Mouse (Mus musculus) cortical plate, adult 2 months (tissue): ENCODE measurements around the gene Olfr746. TPM values are rescaled to one million over a fixed set of nuclear protein-coding genes. Genes with fewer than 3 reads are reported as not detected.

Source experiments
- H3K27ac ChIP-seq: fragments of 200-500 bp; 2 replicates; pipeline ENCODE4 v1.5.1; 2012; ENCODE audit warnings: low read length, control low read depth, inconsistent platforms; ENCODE audit not compliant: insufficient read depth
- H3K4me1 ChIP-seq: fragments of 200-500 bp; 2 replicates; pipeline ENCODE4 v1.6.1; 2011; ENCODE audit warnings: low read length; ENCODE audit not compliant: control insufficient read depth, insufficient read depth
- H3K4me3 ChIP-seq: fragments of 200-500 bp; 2 replicates; pipeline ENCODE4 v1.5.1; 2011; ENCODE audit warnings: mild to moderate bottlenecking, low read length, control low read depth; ENCODE audit not compliant: insufficient read depth
- CTCF ChIP-seq: fragments of 200-500 bp; IDR thresholded peaks from 2 replicates; pipeline ENCODE4 v1.5.1; 2011; ENCODE audit warnings: mild to moderate bottlenecking, control low read depth, low read length; ENCODE audit not compliant: insufficient read depth; ENCODE audit errors: extremely low read depth
- POLR2A ChIP-seq: fragments of 200-500 bp; IDR thresholded peaks from 2 replicates; pipeline ENCODE4 v1.6.1; 2011; ENCODE audit warnings: mild to moderate bottlenecking, low read length, control low read depth; ENCODE audit not compliant: insufficient read depth; ENCODE audit errors: extremely low read depth
- polyA plus RNA-seq: library from polyadenylated mRNA; depleted of rRNA; stranded (reverse); fragments of >200 nt; gene quantifications from 2 replicates; pipeline ENCODE4 v1.2.3, GENCODE M21; 2012; rRNA removed

Gene Olfr746
- polyA plus RNA-seq: not detected in 2 replicates

DNA sequence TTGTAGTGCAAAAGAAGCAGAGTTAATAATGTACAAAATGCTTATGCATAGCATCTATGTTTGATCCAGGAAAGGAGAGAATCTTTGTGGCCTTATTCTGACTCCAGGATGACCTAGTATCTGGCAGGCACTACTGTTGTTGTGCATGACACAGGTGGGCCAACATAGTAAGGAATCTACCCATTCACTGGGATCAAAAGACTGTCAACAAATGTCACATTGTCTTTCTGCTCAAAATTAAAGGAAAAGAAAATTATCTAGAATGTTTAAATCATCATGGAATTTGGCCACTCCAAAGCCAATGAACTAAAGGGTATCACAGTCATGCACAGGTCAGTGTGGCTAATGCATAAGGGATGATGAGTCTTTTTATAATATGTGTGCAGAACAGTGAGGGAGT, at the start of gene Olfr746:
Olfr746 (plus strand) TSS at position 301 of the 400 bp plus-strand sequence.
- H3K4me1 ChIP-seq: no peaks in the 10 kb centered on the region
- no peak within 1 kb of the TSS for H3K4me3 ChIP-seq
- no peak within 1 kb of the TSS for H3K27ac ChIP-seq
- TF ChIP-seq POLR2A: no peak
- no peak for TF ChIP-seq CTCF

- TF ChIP-seq POLR2A: no peak
- TF ChIP-seq CTCF: no peak
- H3K4me3 ChIP-seq: no peak within 1 kb of the TSS
- H3K4me1 ChIP-seq: no peaks in the 10 kb centered on the region
- no peak within 1 kb of the TSS for H3K27ac ChIP-seq
Measured at GRCm38 (mm10) chr14:50614579-50614978, 32.3 kb upstream of the Olfr746 start, which contains the start of gene Olfr744. Gene Olfr744, plus strand, starts transcription at chr14:50614879.

GRCm38 (mm10) chr14:50639088-50639487, 7.8 kb upstream of the Olfr746 start, which contains the start of gene Olfr745:
Gene Olfr745, plus strand, starts transcription at chr14:50639388.
- no peak within 1 kb of the TSS for H3K27ac ChIP-seq
- H3K4me3 ChIP-seq: no peak within 1 kb of the TSS
- no peaks in the 10 kb centered on the region for H3K4me1 ChIP-seq
- TF ChIP-seq CTCF: no peak

DNA sequence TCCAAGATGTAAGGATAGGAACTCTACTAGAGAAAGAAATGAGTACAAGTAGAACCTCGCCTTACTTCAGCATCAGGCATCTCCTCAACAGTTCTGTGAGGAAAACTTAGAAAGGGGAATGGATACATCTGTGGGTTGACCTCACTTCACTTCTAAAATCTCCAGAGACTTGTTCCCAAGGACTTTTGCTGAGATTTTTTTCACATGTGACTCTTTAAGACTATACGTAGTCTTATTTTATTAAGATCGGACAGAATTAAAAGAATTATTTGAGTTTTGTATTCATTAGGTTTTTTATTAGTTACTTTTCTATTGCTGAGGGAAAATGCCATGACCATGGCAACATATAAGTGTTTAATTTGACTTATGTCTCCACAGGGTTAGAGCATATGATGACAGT, 46.2 kb downstream of the Olfr746 start, which contains the start of gene Olfr747:
Olfr747 (minus strand) TSS at position 101 of the 400 bp plus-strand sequence.
- no peak for TF ChIP-seq POLR2A
- TF ChIP-seq CTCF: no peak
- no peaks in the 10 kb centered on the region for H3K4me1 ChIP-seq
- no peak within 1 kb of the TSS for H3K4me3 ChIP-seq
- no peak within 1 kb of the TSS for H3K27ac ChIP-seq

Other genes starting within 250 kb of the Olfr746 start
- gene Olfr738, start 239.5 kb upstream of the Olfr746 start, polyA plus RNA-seq: not detected in 2 replicates
- not detected in 2 replicates for gene Olfr739, start 228.5 kb upstream of the Olfr746 start, polyA plus RNA-seq
- gene Olfr740, start 201.5 kb upstream of the Olfr746 start, polyA plus RNA-seq: not detected in 2 replicates
- gene Olfr741, start 174.3 kb upstream of the Olfr746 start, polyA plus RNA-seq: not detected in 2 replicates
- not detected in 2 replicates for gene Olfr742, start 143.5 kb upstream of the Olfr746 start, polyA plus RNA-seq
- not detected in 2 replicates for gene Olfr743, start 125.2 kb upstream of the Olfr746 start, polyA plus RNA-seq
- not detected in 2 replicates for gene Olfr744, start 32.2 kb upstream of the Olfr746 start, polyA plus RNA-seq
- gene Olfr745, start 7.7 kb upstream of the Olfr746 start, polyA plus RNA-seq: not detected in 2 replicates
- gene Olfr747, start 46.1 kb downstream of the Olfr746 start, polyA plus RNA-seq: not detected in 2 replicates
- gene Olfr748, start 60.3 kb downstream of the Olfr746 start, polyA plus RNA-seq: not detected in 2 replicates
- not detected in 2 replicates for gene Olfr749, start 98.0 kb downstream of the Olfr746 start, polyA plus RNA-seq
- gene Ttc5, start 138.4 kb downstream of the Olfr746 start, polyA plus RNA-seq: 59.4 and 63.3 TPM in 2 replicates
- gene Ccnb1ip1, start 160.6 kb downstream of the Olfr746 start, polyA plus RNA-seq: not detected in 2 replicates
- gene Parp2, start 160.8 kb downstream of the Olfr746 start, polyA plus RNA-seq: 49.2 and 58.6 TPM in 2 replicates
- gene Tep1, start 223.5 kb downstream of the Olfr746 start, polyA plus RNA-seq: 4.4 and 4.6 TPM in 2 replicates